Mouse (Mus musculus): ENCODE measurements at regions not wholly inside any gene's neighbourhood (a gene's known extent, or its start where the extent isn't known, plus 50 kb on each side); places are given as distances from the start of the nearest gene placed in this dataset.

- no peak for TF ChIP-seq CTCF (IDR thresholded peaks at IDR 0.05; ENCODE audit: low read depth)
- no peak for TF ChIP-seq EP300 (optimal IDR thresholded peaks at IDR 0.05)
- no peak for ATAC-seq (ENCODE audit: low FRiP score, low TSS enrichment)
- Histone ChIP-seq H3K36me3 (ENCODE audit: control insufficient read depth, insufficient read depth, low read length) (no peaks in the 10 kb centered on the region), H3K27me3 (ENCODE audit: control insufficient read depth, insufficient read depth, low read length) (no peaks in the 10 kb centered on the region), H3K4me1 (replicated peaks; ENCODE audit: control insufficient read depth, insufficient read depth) (no peaks in the 10 kb centered on the region), H3K4me2 (replicated peaks; ENCODE audit: low read depth) (no peak overlapping the region), H3K27ac (replicated peaks) (no peak overlapping the region), H3K4me3 (ENCODE audit: low read depth, low read length) (no peak overlapping the region), H3K9me3 (ENCODE audit: control insufficient read depth, low read length) (no peaks in the 10 kb centered on the region), H3K9ac (ENCODE audit: low read length) (no peak overlapping the region)
- no peak for DNase-seq (ENCODE audit: low spot score)
Measured at GRCm38 (mm10) chr12:67847517-67847916, 625.2 kb upstream of the Mdga2 start.

GRCm38 (mm10) chr12:67804297-67804696 is 581.9 kb upstream of the Mdga2 start:
- Histone ChIP-seq H3K9ac (ENCODE audit: low read length) (no peak overlapping the region), H3K27ac (replicated peaks) (no peak overlapping the region), H3K9me3 (ENCODE audit: control insufficient read depth, low read length) (no peaks in the 10 kb centered on the region), H3K4me1 (replicated peaks; ENCODE audit: control insufficient read depth, insufficient read depth) (no peaks in the 10 kb centered on the region), H3K4me2 (replicated peaks; ENCODE audit: low read depth) (no peak overlapping the region), H3K27me3 (ENCODE audit: control insufficient read depth, insufficient read depth, low read length) (no peaks in the 10 kb centered on the region), H3K4me3 (ENCODE audit: low read depth, low read length) (no peak overlapping the region), H3K36me3 (ENCODE audit: control insufficient read depth, insufficient read depth, low read length) (no peaks in the 10 kb centered on the region)
- TF ChIP-seq EP300 (optimal IDR thresholded peaks at IDR 0.05) (no peak), CTCF (IDR thresholded peaks at IDR 0.05; ENCODE audit: low read depth) (no peak)
- WGBS, result 77% methylated on average over 6 of the region's 6 CpGs
- ATAC-seq (ENCODE audit: low FRiP score, low TSS enrichment) (no peak), DNase-seq (ENCODE audit: low spot score) (no peak)

- WGBS, result 55% methylated on average over 2 of the region's 2 CpGs
- ATAC-seq (ENCODE audit: low FRiP score, low TSS enrichment) (no peak), DNase-seq (ENCODE audit: low spot score) (no peak)
- H3K4me2 ChIP-seq (replicated peaks; ENCODE audit: low read depth), result no peak overlapping the region
- no peaks in the 10 kb centered on the region for H3K27me3 ChIP-seq (ENCODE audit: control insufficient read depth, insufficient read depth, low read length)
- TF ChIP-seq EP300 (optimal IDR thresholded peaks at IDR 0.05) (no peak), CTCF (IDR thresholded peaks at IDR 0.05; ENCODE audit: low read depth) (no peak)
- no peaks in the 10 kb centered on the region for H3K36me3 ChIP-seq (ENCODE audit: control insufficient read depth, insufficient read depth, low read length)
- no peaks in the 10 kb centered on the region for H3K9me3 ChIP-seq (ENCODE audit: control insufficient read depth, low read length)
- H3K27ac ChIP-seq (replicated peaks), result no peak overlapping the region
- H3K4me3 ChIP-seq (ENCODE audit: low read depth, low read length), result no peak overlapping the region
- H3K9ac ChIP-seq (ENCODE audit: low read length), result no peak overlapping the region
- H3K4me1 ChIP-seq (replicated peaks; ENCODE audit: control insufficient read depth, insufficient read depth), result no peaks in the 10 kb centered on the region
Measured at GRCm38 (mm10) chr12:67799776-67800175, 577.4 kb upstream of the Mdga2 start.
